Mouse (Mus musculus) gastrocnemius, postnatal 10 days (tissue): Measurements from ENCODE around the gene Olfm2. TPM values are rescaled to one million over a fixed set of nuclear protein-coding genes. Genes with fewer than 3 reads are reported as not detected.
A peak's percentile ranks its signal among the peaks of the same experiment; 100 is the strongest.
"Not testable (repeated sequence)": the region's sequence is repeated elsewhere in the genome, so short reads cannot be mapped to it uniquely, and the experiment has no call there.

Experiments
- DNase-seq: peaks from one replicate; pipeline ENCODE4 v3.0.0; 2021; ENCODE audit warnings: mixed read lengths
- total RNA-seq, 2 experiments: library from RNA; stranded (reverse); gene quantifications; 2 replicates each; pipeline ENCODE4 v1.2.3; 2021

Gene Olfm2
- total RNA-seq, 2 experiments from 2014 or later, result 0.52 TPM

- DNase-seq, result no peak
Measured at GRCm38 (mm10) chr9:20652260-20652658, 93.9 kb downstream of the Olfm2 start.

GRCm38 (mm10) chr9:20651602-20652259 lies 94.4 kb downstream of the Olfm2 start, which contains the start of gene Pin1:
Gene Pin1 (plus strand): TSS chr9:20652095.
- peak; percentile 95 for DNase-seq

GRCm38 (mm10) chr9:20645121-20645520 lies 101.0 kb downstream of the Olfm2 start:
- DNase-seq, result no peak

DNA sequence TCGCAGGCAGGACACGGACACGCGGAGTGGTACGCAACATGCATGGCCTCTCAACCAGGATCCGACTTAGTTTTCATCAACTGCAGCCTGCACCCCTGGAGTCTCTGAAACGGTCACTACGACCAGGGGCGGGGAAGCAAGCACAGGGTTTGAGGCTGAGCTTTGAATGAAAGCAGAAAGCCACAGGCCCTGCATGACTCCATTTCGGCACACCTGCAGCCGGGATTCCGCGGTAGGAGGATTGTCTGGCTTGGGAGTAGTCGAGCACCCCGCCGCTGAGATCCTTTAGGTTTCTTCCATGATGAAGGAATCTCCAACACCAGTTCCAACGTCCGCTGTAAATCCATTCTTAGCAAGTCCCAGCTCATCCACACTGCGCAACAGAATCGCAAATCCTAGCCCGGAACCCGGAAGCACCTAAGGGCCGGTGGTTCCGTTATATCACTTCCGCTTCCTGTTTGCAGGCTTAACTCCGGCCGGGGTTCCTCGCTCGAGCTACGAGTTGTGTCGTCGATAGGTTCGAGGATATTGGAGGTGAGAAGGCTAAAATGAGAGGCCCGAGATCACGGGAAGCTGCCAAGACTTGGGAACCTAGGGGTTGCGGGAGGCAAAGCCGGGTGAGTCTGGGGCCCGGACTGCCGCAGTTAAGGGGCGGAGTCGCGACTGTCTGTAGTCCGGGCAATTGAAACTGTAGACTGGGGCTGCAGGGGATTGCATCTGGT lies 101.6 kb downstream of the Olfm2 start, which contains the start of gene Fbxl12:
TSS of gene Fbxl12 (minus strand) at position 408 of the 722 bp plus-strand sequence.
- peak; percentile 65 for DNase-seq

- DNase-seq, result no peak
Measured at GRCm38 (mm10) chr9:20643781-20644180, 102.4 kb downstream of the Olfm2 start.

- peak; percentile 81 for DNase-seq
Measured at GRCm38 (mm10) chr9:20642896-20643466, 103.2 kb downstream of the Olfm2 start.

DNA sequence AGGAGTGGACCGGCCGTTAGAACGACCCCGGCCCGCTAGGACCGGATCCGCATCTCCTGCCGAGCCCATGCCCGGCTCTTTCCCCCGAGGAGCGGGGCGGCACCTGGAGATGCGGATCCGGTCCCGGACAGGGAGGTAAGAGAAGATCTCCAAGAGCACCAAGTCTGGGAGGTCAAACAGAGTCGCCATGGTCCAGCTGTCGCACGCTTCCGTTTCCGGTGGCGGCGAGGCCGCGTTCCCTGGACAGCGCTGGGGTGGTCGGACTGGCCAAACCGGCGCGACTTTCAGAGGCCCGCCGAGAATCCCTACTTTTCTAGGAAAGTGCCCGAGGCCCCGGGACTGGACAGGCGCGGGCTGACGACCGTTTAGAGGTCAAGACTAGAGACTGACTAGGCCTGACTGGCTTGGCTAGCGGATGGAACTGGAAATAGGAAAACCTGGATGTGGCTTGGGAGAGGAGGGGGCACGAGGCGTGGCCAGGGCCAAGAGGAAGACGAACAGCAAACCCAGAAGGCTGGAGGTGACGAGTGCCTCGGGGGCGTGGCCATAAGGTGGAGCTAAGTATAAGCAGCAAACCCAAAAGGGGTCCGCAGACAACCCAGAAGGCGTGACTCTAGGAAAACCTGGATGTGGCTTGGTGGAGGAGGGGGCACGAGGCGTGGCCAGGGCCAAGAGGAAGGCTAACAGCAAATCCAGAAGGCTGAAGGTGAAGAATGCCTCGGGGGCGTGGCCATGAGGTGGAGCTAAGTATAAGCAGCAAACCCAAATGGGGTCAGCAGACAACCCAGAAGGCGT lies 103.9 kb downstream of the Olfm2 start, which contains the start of gene Ubl5:
TSS of gene Ubl5 (plus strand) at position 778 of the 795 bp plus-strand sequence.
- peak; percentile 86 for DNase-seq

- DNase-seq, result no peak
Measured at GRCm38 (mm10) chr9:20641501-20641900, 104.6 kb downstream of the Olfm2 start.

GRCm38 (mm10) chr9:20639486-20639885 lies 106.7 kb downstream of the Olfm2 start:
- no peak for DNase-seq

DNA sequence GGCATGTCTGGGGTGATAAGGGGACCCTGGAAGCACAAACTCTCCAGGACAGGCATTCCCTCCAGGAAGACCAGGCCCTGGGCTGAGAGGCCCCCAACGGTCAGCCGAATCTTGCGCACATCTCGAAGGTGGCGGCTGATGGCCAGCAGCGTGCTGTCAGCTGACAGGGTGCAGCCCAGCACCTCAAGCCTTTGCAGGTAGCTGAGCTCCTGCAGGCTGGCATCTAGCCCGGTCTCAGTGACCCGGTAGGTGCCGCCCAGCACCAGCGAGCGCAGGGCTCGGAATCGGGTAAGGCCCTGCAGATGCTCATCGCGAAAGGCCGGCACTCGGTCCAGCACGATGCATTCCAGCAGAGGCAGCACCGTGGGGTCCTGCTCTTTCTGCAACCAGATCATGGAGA lies 107.6 kb downstream of the Olfm2 start:
- no peak for DNase-seq

GRCm38 (mm10) chr9:20636790-20637189 lies 109.4 kb downstream of the Olfm2 start:
- DNase-seq, result no peak

DNA sequence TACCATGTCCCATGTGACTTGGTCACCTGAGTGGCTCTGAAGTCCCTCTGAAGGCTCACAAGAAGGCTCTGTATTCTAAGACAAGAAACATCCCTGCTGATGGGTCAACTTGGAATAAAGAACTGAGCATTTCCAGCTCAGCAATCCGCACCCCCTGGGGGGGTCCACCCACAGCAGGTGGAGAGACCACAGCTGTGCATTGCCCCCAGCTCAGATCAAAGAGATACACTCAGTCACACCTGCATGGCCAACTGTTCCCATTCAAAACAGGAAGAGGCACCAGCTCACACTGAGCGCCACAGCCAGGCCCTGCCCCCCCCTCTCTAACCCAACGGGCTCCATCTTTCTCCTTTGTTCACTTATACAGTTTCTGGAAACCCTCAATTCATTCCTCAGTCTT lies 109.9 kb downstream of the Olfm2 start:
- DNase-seq, result no peak

DNA sequence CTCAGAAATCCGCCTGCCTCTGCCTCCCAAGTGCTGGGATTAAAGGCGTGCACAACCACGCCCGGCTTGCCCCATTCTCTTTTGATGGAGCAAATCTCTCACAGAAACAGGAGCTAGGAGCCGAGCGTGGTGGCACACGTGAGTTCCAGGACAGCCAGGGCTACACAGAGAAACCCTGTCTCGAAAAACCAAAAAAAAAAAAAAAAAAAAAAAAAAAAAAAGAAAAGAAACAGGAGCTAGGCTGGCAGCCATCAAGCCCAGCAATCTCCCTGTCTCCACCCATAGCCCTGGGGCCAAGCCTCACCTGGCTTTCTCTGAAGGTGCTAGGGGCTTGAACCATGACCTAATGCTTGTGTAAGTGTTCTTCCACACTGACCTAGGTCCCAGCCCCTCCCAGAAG lies 110.5 kb downstream of the Olfm2 start:
- DNase-seq, result not testable (repeated sequence)

GRCm38 (mm10) chr9:20631332-20631731 lies 114.8 kb downstream of the Olfm2 start:
- DNase-seq, result no peak

Other genes with a start within 250 kb of the Olfm2 start
- 10 to 100 TPM; 31.4 to 39.3 TPM for gene Zfp266, start 224.9 kb downstream of the Olfm2 start, total RNA-seq
- gene Zfp846, start 165.1 kb downstream of the Olfm2 start, total RNA-seq, result 1 to 10 TPM; 5.2 to 6.0 TPM
- 100 to 1,000 TPM; 197 to 204 TPM for gene Ubl5, start 103.5 kb downstream of the Olfm2 start, total RNA-seq
- 10 to 100 TPM in 1 of 2 experiments, 1 to 10 TPM in 1; 8.1 to 12.0 TPM for gene Fbxl12, start 101.6 kb downstream of the Olfm2 start, total RNA-seq
- gene Pin1, start 94.3 kb downstream of the Olfm2 start, total RNA-seq, result 10 to 100 TPM; 15.7 to 17.2 TPM
- 10 to 100 TPM; 76.7 to 90.9 TPM for gene Col5a3, start 68.7 kb upstream of the Olfm2 start, total RNA-seq
- not detected for gene Rdh8, start 72.2 kb upstream of the Olfm2 start, total RNA-seq
- 1 to 10 TPM; 4.8 to 7.6 TPM for gene A230050P20Rik, start 122.3 kb upstream of the Olfm2 start, total RNA-seq
- 1 to 10 TPM; 4.4 to 4.7 TPM for gene Angptl6, start 133.4 kb upstream of the Olfm2 start, total RNA-seq
- gene Ppan, start 141.8 kb upstream of the Olfm2 start, total RNA-seq, result 10 to 100 TPM; 15.9 to 19.2 TPM
- 100 to 1,000 TPM; 131 to 133 TPM for gene Eif3g, start 152.3 kb upstream of the Olfm2 start, total RNA-seq
- gene Dnmt1, start 213.5 kb upstream of the Olfm2 start, total RNA-seq, result 10 to 100 TPM; 18.4 to 25.7 TPM
- gene S1pr2, start 230.4 kb upstream of the Olfm2 start, total RNA-seq, result 10 to 100 TPM in 1 of 2 experiments, 1 to 10 TPM in 1; 8.9 to 11.1 TPM